Mouse (Mus musculus) CH12.LX (cell line): Measurements from ENCODE around the gene Tmem234.

Experiments
- CTCF ChIP-seq, 2 experiments: IDR thresholded peaks in 1 of 2; conservative IDR thresholded peaks in 1 of 2; 2 replicates each; pipeline ENCODE4 v1.5.1; 2011 to 2012; ENCODE audit warnings: low read depth in 2 of 2, low read length in 2 of 2, improper control_type of control experiment in 1 of 2, inconsistent platforms in 1 of 2, mild to moderate bottlenecking in 1 of 2, moderate library complexity in 1 of 2
- EP300 ChIP-seq: IDR thresholded peaks from 2 replicates; pipeline ENCODE4 v1.6.1; 2011; ENCODE audit warnings: low read length, improper control_type of control experiment
- ETS1 ChIP-seq: conservative IDR thresholded peaks from 2 replicates; pipeline ENCODE4 v1.6.1; 2012; ENCODE audit warnings: low read depth, mild to moderate bottlenecking, inconsistent platforms, low read length, improper control_type of control experiment, moderate library complexity
- HCFC1 ChIP-seq: IDR thresholded peaks from 2 replicates; pipeline ENCODE4 v1.6.1; 2012; ENCODE audit warnings: low read depth, mild to moderate bottlenecking, inconsistent platforms, low read length, improper control_type of control experiment
- MAFK ChIP-seq: IDR thresholded peaks from 2 replicates; pipeline ENCODE4 v1.6.1; 2011; ENCODE audit warnings: low read length, improper control_type of control experiment; ENCODE audit not compliant: insufficient replicate concordance
- MEF2A ChIP-seq: IDR thresholded peaks from 2 replicates; pipeline ENCODE4 v1.6.1; 2014; ENCODE audit warnings: low read depth, mild to moderate bottlenecking, inconsistent platforms, low read length, improper control_type of control experiment, borderline replicate concordance
- POLR2A ChIP-seq: IDR thresholded peaks from 2 replicates; pipeline ENCODE4 v1.6.1; 2011; ENCODE audit warnings: low read depth, mild to moderate bottlenecking, improper control_type of control experiment, low read length
- RCOR1 ChIP-seq: conservative IDR thresholded peaks from 2 replicates; pipeline ENCODE4 v1.6.1; 2012; ENCODE audit warnings: low read depth, mild to moderate bottlenecking, inconsistent platforms, low read length, improper control_type of control experiment
- USF1 ChIP-seq: IDR thresholded peaks from 2 replicates; pipeline ENCODE4 v1.6.1; 2014; ENCODE audit warnings: low read depth, mild to moderate bottlenecking, inconsistent platforms, low read length, improper control_type of control experiment
- ZC3H11A ChIP-seq: IDR thresholded peaks from 2 replicates; pipeline ENCODE4 v1.6.1; 2012; ENCODE audit warnings: low read depth, mild to moderate bottlenecking, inconsistent platforms, low read length, improper control_type of control experiment
- ZMIZ1 ChIP-seq: IDR thresholded peaks from 2 replicates; pipeline ENCODE4 v1.6.1; 2012; ENCODE audit warnings: low read depth, mild to moderate bottlenecking, inconsistent platforms, low read length, improper control_type of control experiment

DNA sequence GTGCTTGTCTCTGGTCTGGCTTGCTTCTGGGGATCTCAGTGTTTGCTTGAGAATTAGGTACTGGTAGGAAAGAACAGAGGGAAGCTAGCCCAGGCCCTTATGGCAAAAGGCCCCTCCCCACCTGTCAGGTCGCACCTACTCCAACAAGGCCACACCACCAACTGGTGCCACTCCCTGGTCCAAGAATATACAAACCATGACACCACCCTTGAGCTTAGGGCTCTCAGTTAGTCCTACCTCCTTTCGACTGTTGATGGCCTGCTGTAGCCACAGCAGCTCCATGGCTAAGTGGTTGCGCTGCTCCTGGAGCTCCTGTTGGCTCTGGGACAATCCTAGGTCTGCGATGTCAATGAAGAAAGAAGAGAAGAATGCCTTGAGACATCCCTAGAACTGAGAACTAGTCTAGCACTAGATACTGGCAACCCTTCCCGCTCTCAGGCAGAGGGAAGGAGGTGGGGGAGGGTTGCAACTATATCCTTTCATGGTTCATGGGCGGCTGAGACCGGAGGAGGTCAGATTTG, 16.7 kb downstream of the Tmem234 start:
- TF ChIP-seq EP300 (no peak), CTCF (conservative IDR thresholded peaks at IDR 0.05 in 1 of 2, IDR thresholded peaks at IDR 0.05 in 1 of 2; ENCODE audit: low read depth in 2 of 2, low read length in 2 of 2) (no peak), USF1 (no peak), ZC3H11A (no peak), MAFK (no peak), RCOR1 (no peak), HCFC1 (no peak), ETS1 (no peak), ZMIZ1 (no peak), MEF2A (no peak), POLR2A (no peak)
